Mouse (Mus musculus): ENCODE results near the gene Tmub2.

DNA sequence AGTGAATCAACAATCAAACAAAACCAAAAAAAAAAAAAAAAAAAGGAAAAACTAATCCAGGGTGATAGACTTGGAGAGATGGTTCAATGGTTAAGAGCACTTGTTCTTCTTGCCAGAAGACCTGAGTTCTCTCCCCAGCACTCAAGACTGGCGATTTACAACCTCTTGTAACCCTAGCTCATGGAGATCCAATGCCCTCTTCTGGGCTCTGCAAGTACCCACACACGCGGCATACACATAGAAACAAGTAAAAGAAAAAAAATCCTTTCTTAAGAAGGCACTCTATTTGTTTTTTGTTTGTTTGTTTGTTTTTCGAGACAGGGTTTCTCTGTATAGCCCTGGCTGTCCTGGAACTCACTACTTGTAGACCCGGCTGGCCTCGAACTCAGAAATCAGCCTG is 809 bp upstream of the Tmub2 start:
- TF ChIP-seq CTCF (IDR thresholded peaks at IDR 0.05; ENCODE audit: low read depth, low read length) (no peak), POLR2A (IDR thresholded peaks at IDR 0.05; ENCODE audit: extremely low read depth, insufficient read depth, low read length) (no peak)
